Comparison of ENCODE assay signal across 17 mouse cellular contexts in the genomic region with DNA sequence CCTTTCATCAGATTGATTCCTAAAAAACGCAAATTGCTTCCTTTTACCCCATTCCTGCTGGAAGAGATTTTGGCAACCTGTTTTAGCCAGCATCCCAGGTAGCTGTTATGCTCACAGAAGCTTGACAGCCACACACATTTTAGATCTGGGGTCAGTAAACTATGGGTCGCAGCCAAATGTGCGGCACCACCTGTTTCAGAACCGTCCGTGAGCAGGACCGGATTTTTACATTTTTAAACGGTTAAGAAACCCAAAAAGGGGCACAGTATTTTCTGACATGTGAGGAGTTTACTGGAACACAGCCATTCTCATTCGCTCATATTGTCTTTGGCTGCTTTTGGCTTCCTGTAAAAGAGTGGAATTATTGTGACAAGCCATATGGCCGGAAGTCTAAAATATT.
A peak's percentile ranks its signal among the peaks of the same experiment; 100 is the strongest.
DNase-seq lines count a peak whose midpoint lies in the region; ATAC-seq and TF ChIP-seq lines count a peak whose summit lies in the region.
"Had no signal": no experiment of that assay in that cellular context is flagged by ENCODE, and none has a peak within 500 bp of the region (broad histone marks: within the 10 kb centered on the region; RNA-seq: fewer than 3 reads in every experiment).

No protein-coding gene starts in this region.

- no peak overlapping the region for H3K4me3 ChIP-seq in hindbrain, postnatal 0 days (ENCODE audit: low read length)
- no peak overlapping the region for H3K4me3 ChIP-seq in hindbrain, embryonic 10.5 days
- H3K4me3 ChIP-seq: embryonic facial prominence, embryonic 10.5 days; gastrocnemius, adult 2 months; heart, embryonic 12.5 days; hindbrain, embryonic 13.5 days; intestine, embryonic 15.5 days had no signal

- peak; percentile 39 for DNase-seq in cerebellum, adult 9-10 months
- no peak for DNase-seq in cerebellum, adult 11-12 months
- peak; percentile 14 for DNase-seq in hindbrain, postnatal 0 days (ENCODE audit: low spot score)
- DNase-seq in hindbrain, embryonic 10.5 days (ENCODE audit: low spot score): no peak
- DNase-seq in cerebellum, postnatal 14 days: peak; percentile 50 to 62
- DNase-seq in left cerebral cortex, adult 11 months (ENCODE audit: low spot score): no peak
- DNase-seq: adrenal gland, adult 2 months; adrenal gland, postnatal 25 days; gastrocnemius, adult 2 months; gastrocnemius, postnatal 25 days; heart, postnatal 4 days; kidney, adult 18-20 months had no signal

- no peaks in the 10 kb centered on the region for H3K27me3 ChIP-seq in hindbrain, postnatal 0 days (ENCODE audit: insufficient read depth, low read length)
- no peaks in the 10 kb centered on the region for H3K27me3 ChIP-seq in hindbrain, embryonic 10.5 days (ENCODE audit: insufficient read depth, poor library complexity, severe bottlenecking)
- H3K27me3 ChIP-seq: heart, embryonic 12.5 days; hindbrain, embryonic 13.5 days; intestine, embryonic 15.5 days had no signal

- no peaks in the 10 kb centered on the region for H3K9me3 ChIP-seq in hindbrain, postnatal 0 days (ENCODE audit: low read length)
- no peaks in the 10 kb centered on the region for H3K9me3 ChIP-seq in hindbrain, embryonic 10.5 days
- H3K9me3 ChIP-seq: embryonic facial prominence, embryonic 10.5 days; heart, embryonic 12.5 days; hindbrain, embryonic 13.5 days; intestine, embryonic 15.5 days had no signal

- H3K9ac ChIP-seq in hindbrain, postnatal 0 days (replicated peaks; ENCODE audit: low read length): no peak overlapping the region
- H3K9ac ChIP-seq: heart, embryonic 12.5 days; hindbrain, embryonic 13.5 days; intestine, embryonic 15.5 days had no signal

- no peak overlapping the region for H3K27ac ChIP-seq in hindbrain, postnatal 0 days
- no peak overlapping the region for H3K27ac ChIP-seq in hindbrain, embryonic 10.5 days
- H3K27ac ChIP-seq: embryonic facial prominence, embryonic 10.5 days; gastrocnemius, adult 2 months; hindbrain, embryonic 13.5 days; intestine, embryonic 15.5 days had no signal

- no peak overlapping the region for H3K4me2 ChIP-seq in hindbrain, postnatal 0 days (ENCODE audit: low read depth, low read length)
- H3K4me2 ChIP-seq: heart, embryonic 12.5 days; hindbrain, embryonic 13.5 days; intestine, embryonic 15.5 days had no signal

- ATAC-seq in hindbrain, postnatal 0 days: no peak
- ATAC-seq: forebrain, embryonic 16.5 days; intestine, embryonic 15.5 days had no signal

- 71% methylated on average over 9 of the region's 9 CpGs for WGBS in hindbrain, postnatal 0 days
- WGBS in hindbrain, embryonic 10.5 days: 91% methylated on average over 9 of the region's 9 CpGs

- H3K4me1 ChIP-seq in hindbrain, postnatal 0 days (ENCODE audit: insufficient read depth, low read length): no peaks in the 10 kb centered on the region
- H3K4me1 ChIP-seq in hindbrain, embryonic 10.5 days (replicated peaks): no peaks in the 10 kb centered on the region
- H3K4me1 ChIP-seq: embryonic facial prominence, embryonic 10.5 days; heart, embryonic 12.5 days; hindbrain, embryonic 13.5 days; intestine, embryonic 15.5 days had no signal

- no peaks in the 10 kb centered on the region for H3K36me3 ChIP-seq in hindbrain, postnatal 0 days (ENCODE audit: insufficient read depth, low read length)
- H3K36me3 ChIP-seq in hindbrain, embryonic 10.5 days: no peaks in the 10 kb centered on the region
- H3K36me3 ChIP-seq: embryonic facial prominence, embryonic 10.5 days; heart, embryonic 12.5 days; hindbrain, embryonic 13.5 days; intestine, embryonic 15.5 days had no signal

- TF ChIP-seq CTCF in hindbrain, postnatal 0 days (IDR thresholded peaks at IDR 0.05; ENCODE audit: low read depth): no peak

Comparison
In these comparisons a context has a peak if more than half of its experiments do, and no peak if none do; other contexts are left out.
1. DNase-seq: peak in cerebellum, adult 9-10 months (single experiment), hindbrain, postnatal 0 days (single experiment) and cerebellum, postnatal 14 days (2 of 2); none in cerebellum, adult 11-12 months (single experiment), hindbrain, embryonic 10.5 days (single experiment) and left cerebral cortex, adult 11 months (single experiment).